Mouse (Mus musculus) CH12.LX (cell line): ENCODE results near the gene Trpv4. TPM values are rescaled to one million over a fixed set of nuclear protein-coding genes. Genes with fewer than 3 reads are reported as not detected.
A peak's percentile ranks its signal among the peaks of the same experiment; 100 is the strongest.

Experiments used
- DNase-seq: peaks from one replicate; pipeline ENCODE4 v3.0.0-alpha.2; 2013; ENCODE audit errors: extremely low read depth
- H3K27ac ChIP-seq: 2 replicates; pipeline ENCODE4 v1.5.1; 2012; ENCODE audit warnings: low read depth, mild to moderate bottlenecking, control low read depth, moderate library complexity; ENCODE audit not compliant: insufficient read depth
- H3K27me3 ChIP-seq: replicated peaks from 2 replicates; pipeline ENCODE3; 2012; ENCODE audit warnings: inconsistent platforms
- H3K36me3 ChIP-seq, 2 experiments: replicated peaks in 1 of 2; 2 replicates each; pipeline versions ENCODE3 to v1.6.1; 2012; ENCODE audit warnings: inconsistent platforms in 1 of 2, low read length in 1 of 2, mild to moderate bottlenecking in 1 of 2, mixed read lengths in 1 of 2, moderate library complexity in 1 of 2; ENCODE audit not compliant: control insufficient read depth in 1 of 2, insufficient read depth in 1 of 2
- H3K4me1 ChIP-seq, 2 experiments: 2 replicates each; pipeline ENCODE4 v1.6.1; 2012; ENCODE audit warnings: inconsistent platforms in 1 of 2, moderate library complexity in 1 of 2; ENCODE audit not compliant: insufficient read depth in 2 of 2, control insufficient read depth in 1 of 2
- H3K4me2 ChIP-seq: 2 replicates; pipeline ENCODE4 v1.6.1; 2012; ENCODE audit warnings: low read depth, mild to moderate bottlenecking, control low read depth; ENCODE audit not compliant: poor library complexity, insufficient read depth, severe bottlenecking
- H3K4me3 ChIP-seq, 3 experiments: fragments of 150-350 bp in 1 of 3; sonication (generic) in 1 of 3; replicated peaks in 1 of 3; 2 replicates each; pipeline versions ENCODE3 to v1.5.1; 2011 to 2012; ENCODE audit warnings: low read depth in 2 of 3, low read length in 2 of 3, mild to moderate bottlenecking in 2 of 3, moderate library complexity in 2 of 3, control low read depth in 1 of 3, improper control_type of control experiment in 1 of 3, inconsistent platforms in 1 of 3, mixed read lengths in 1 of 3; ENCODE audit not compliant: poor library complexity in 1 of 3
- H3K79me2 ChIP-seq: replicated peaks from 2 replicates; pipeline ENCODE4 v1.6.1; 2012; ENCODE audit warnings: mild to moderate bottlenecking, moderate library complexity; ENCODE audit not compliant: control insufficient read depth, poor library complexity, insufficient read depth, severe bottlenecking; ENCODE audit errors: extremely low read depth
- H3K9ac ChIP-seq: 2 replicates; pipeline ENCODE4 v1.6.1; 2012; ENCODE audit warnings: low read depth, mild to moderate bottlenecking, control low read depth, moderate library complexity; ENCODE audit not compliant: insufficient read depth
- H3K9me3 ChIP-seq: replicated peaks from 2 replicates; pipeline ENCODE3; 2012; ENCODE audit warnings: low read length, inconsistent platforms, mixed read lengths
- CHD1 ChIP-seq: IDR thresholded peaks from 2 replicates; pipeline ENCODE4 v1.6.1; 2012; ENCODE audit warnings: low read depth, low read length, improper control_type of control experiment, inconsistent platforms
- CHD2 ChIP-seq: IDR thresholded peaks from 2 replicates; pipeline ENCODE4 v1.6.1; 2011; ENCODE audit warnings: low read length, improper control_type of control experiment
- CTCF ChIP-seq, 2 experiments: IDR thresholded peaks in 1 of 2; conservative IDR thresholded peaks in 1 of 2; 2 replicates each; pipeline ENCODE4 v1.5.1; 2011 to 2012; ENCODE audit warnings: low read depth in 2 of 2, low read length in 2 of 2, improper control_type of control experiment in 1 of 2, inconsistent platforms in 1 of 2, mild to moderate bottlenecking in 1 of 2, moderate library complexity in 1 of 2
- E2F4 ChIP-seq: IDR thresholded peaks from 2 replicates; pipeline ENCODE4 v1.6.1; 2011; ENCODE audit warnings: low read depth, low read length, improper control_type of control experiment; ENCODE audit not compliant: insufficient replicate concordance
- EP300 ChIP-seq: IDR thresholded peaks from 2 replicates; pipeline ENCODE4 v1.6.1; 2011; ENCODE audit warnings: low read length, improper control_type of control experiment
- GABPA ChIP-seq: IDR thresholded peaks from 2 replicates; pipeline ENCODE4 v1.6.1; 2012; ENCODE audit warnings: low read depth, low read length, improper control_type of control experiment, inconsistent platforms; ENCODE audit not compliant: insufficient replicate concordance
- JUN ChIP-seq: IDR thresholded peaks from 2 replicates; pipeline ENCODE4 v1.6.1; 2011; ENCODE audit warnings: low read depth, mild to moderate bottlenecking, low read length, improper control_type of control experiment, moderate library complexity; ENCODE audit not compliant: insufficient read depth
- KAT2A ChIP-seq: IDR thresholded peaks from 2 replicates; pipeline ENCODE4 v1.6.1; 2012; ENCODE audit warnings: low read length, improper control_type of control experiment, inconsistent platforms; ENCODE audit not compliant: insufficient replicate concordance
- MAFK ChIP-seq: IDR thresholded peaks from 2 replicates; pipeline ENCODE4 v1.6.1; 2011; ENCODE audit warnings: low read length, improper control_type of control experiment; ENCODE audit not compliant: insufficient replicate concordance
- MAZ ChIP-seq: IDR thresholded peaks from 2 replicates; pipeline ENCODE4 v1.6.1; 2012; ENCODE audit warnings: low read depth, mild to moderate bottlenecking, inconsistent platforms, low read length, improper control_type of control experiment, moderate library complexity
- MEF2A ChIP-seq: IDR thresholded peaks from 2 replicates; pipeline ENCODE4 v1.6.1; 2014; ENCODE audit warnings: low read depth, mild to moderate bottlenecking, inconsistent platforms, low read length, improper control_type of control experiment, borderline replicate concordance
- MYC ChIP-seq: IDR thresholded peaks from 2 replicates; pipeline ENCODE4 v1.6.1; 2011; ENCODE audit warnings: low read depth, mild to moderate bottlenecking, improper control_type of control experiment, low read length
- NELFE ChIP-seq: IDR thresholded peaks from 2 replicates; pipeline ENCODE4 v1.6.1; 2011; ENCODE audit warnings: low read depth, low read length, improper control_type of control experiment
- POLR2AphosphoS2 ChIP-seq: IDR thresholded peaks from 2 replicates; pipeline ENCODE4 v1.6.1; 2011; ENCODE audit warnings: low read depth, low read length, improper control_type of control experiment
- RAD21 ChIP-seq: IDR thresholded peaks from 2 replicates; pipeline ENCODE4 v1.6.1; 2011; ENCODE audit warnings: low read depth, mild to moderate bottlenecking, low read length, improper control_type of control experiment, moderate library complexity
- RCOR1 ChIP-seq: conservative IDR thresholded peaks from 2 replicates; pipeline ENCODE4 v1.6.1; 2012; ENCODE audit warnings: low read depth, mild to moderate bottlenecking, inconsistent platforms, low read length, improper control_type of control experiment
- SMC3 ChIP-seq: IDR thresholded peaks from 2 replicates; pipeline ENCODE4 v1.6.1; 2011; ENCODE audit warnings: low read depth, low read length, improper control_type of control experiment
- TBP ChIP-seq: conservative IDR thresholded peaks from 2 replicates; pipeline ENCODE4 v1.6.1; 2011; ENCODE audit warnings: low read depth, low read length, improper control_type of control experiment
- TCF12 ChIP-seq: IDR thresholded peaks from 2 replicates; pipeline ENCODE4 v1.6.1; 2014; ENCODE audit warnings: low read depth, mild to moderate bottlenecking, inconsistent platforms, low read length, improper control_type of control experiment
- USF1 ChIP-seq: IDR thresholded peaks from 2 replicates; pipeline ENCODE4 v1.6.1; 2014; ENCODE audit warnings: low read depth, mild to moderate bottlenecking, inconsistent platforms, low read length, improper control_type of control experiment
- USF2 ChIP-seq: conservative IDR thresholded peaks from 2 replicates; pipeline ENCODE4 v1.6.1; 2011; ENCODE audit warnings: low read depth, low read length, improper control_type of control experiment
- ZC3H11A ChIP-seq: IDR thresholded peaks from 2 replicates; pipeline ENCODE4 v1.6.1; 2012; ENCODE audit warnings: low read depth, mild to moderate bottlenecking, inconsistent platforms, low read length, improper control_type of control experiment
- ZMIZ1 ChIP-seq: IDR thresholded peaks from 2 replicates; pipeline ENCODE4 v1.6.1; 2012; ENCODE audit warnings: low read depth, mild to moderate bottlenecking, inconsistent platforms, low read length, improper control_type of control experiment
- dilution Hi-C: fragments of 300-500 bp; cut with MboI; formaldehyde crosslinking; loops from 2 replicates; pipeline ENCODE4 v1.14.3; 2020; ENCODE audit warnings: low sequenced_read_pairs; ENCODE audit not compliant: extremely low pct_unique_long_range_greater_than_20kb, extremely low pct_ligation_motif_present
- in situ Hi-C: fragments of 300-500 bp; cut with MboI; formaldehyde crosslinking; loops from 3 replicates; pipeline ENCODE4 v1.14.3; 2019; ENCODE audit warnings: low sequenced_read_pairs, low pct_ligation_motif_present, low pct_unique_long_range_greater_than_20kb, mixed read lengths
- polyA plus RNA-seq: library from polyadenylated mRNA; unstranded; fragments of >175 nt; gene quantifications from 2 replicates; pipeline ENCODE4 v1.2.1, GENCODE M21; 2012; ENCODE audit warnings: low read depth; ENCODE audit not compliant: insufficient read length
- total RNA-seq, 2 experiments: library from RNA; depleted of rRNA; stranded (reverse); fragments of 300-350 nt in 1 of 2; fragments of >200 nt in 1 of 2; gene quantifications; 2 replicates each; pipeline ENCODE4 v1.2.3; 2012 to 2014

The Trpv4 gene
- total and polyA plus RNA-seq, 3 experiments, result 0.24 TPM; not detected in 2

DNA sequence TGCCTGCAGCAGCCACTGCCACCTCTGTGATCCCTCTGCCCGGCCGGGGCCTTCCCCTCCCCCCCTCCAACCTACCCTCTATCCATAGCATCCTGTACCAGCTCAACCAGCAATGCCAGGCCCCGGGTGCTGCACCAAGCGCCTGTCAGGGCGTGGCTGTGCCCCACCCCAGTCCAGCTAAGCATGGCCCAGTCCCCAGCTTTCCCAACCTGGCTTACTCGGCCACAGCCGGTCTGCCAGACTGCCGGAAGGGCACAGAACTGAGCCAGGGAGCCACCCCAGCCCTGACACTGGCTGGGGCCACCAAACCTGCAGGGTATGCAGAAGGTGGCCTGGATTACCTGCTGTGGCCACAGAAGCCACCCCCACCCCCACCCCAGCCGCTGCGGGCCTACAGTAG lies 47.0 kb downstream of the Trpv4 start:
- peak overlapping the region; percentile 26 for H3K4me2 ChIP-seq
- dilution Hi-C loops (no loop called here), in situ Hi-C loops (loop anchor here (10.0 kb wide), 2 partner anchors 126 to 296 kb away; no protein-coding TSS in a partner anchor)
- TF ChIP-seq USF2 (no peak), MAFK (no peak), KAT2A (no peak), POLR2AphosphoS2 (no peak), GABPA (no peak), ZMIZ1 (no peak), TBP (no peak), NELFE (no peak), EP300 (no peak), MYC (no peak), TCF12 (no peak), SMC3 (no peak), CHD1 (no peak), JUN (no peak), USF1 (no peak), MAZ (no peak)
- no peak overlapping the region for H3K9ac ChIP-seq
- peaks cover 12 to 24% of the 10 kb centered on the region in 2 experiments for H3K4me1 ChIP-seq
- H3K4me3 ChIP-seq, result peak overlapping the region in 2 of 3 experiments; percentile 6 to 35
- H3K27me3 ChIP-seq, result peaks cover 71% of the 10 kb centered on the region
- no peak overlapping the region for H3K27ac ChIP-seq
- no peak for DNase-seq
- no peaks in the 10 kb centered on the region for H3K36me3 ChIP-seq
- H3K9me3 ChIP-seq, result no peaks in the 10 kb centered on the region
- no peaks in the 10 kb centered on the region for H3K79me2 ChIP-seq

GRCm38 (mm10) chr5:114608516-114608915 lies 49.7 kb downstream of the Trpv4 start:
- Histone ChIP-seq H3K27ac (no peak overlapping the region), H3K27me3 (peaks cover 54% of the 10 kb centered on the region), H3K4me1 (peaks cover 16 to 41% of the 10 kb centered on the region in 2 experiments)
- dilution Hi-C loops (no loop called here), in situ Hi-C loops (no loop called here)
- DNase-seq, result peak; percentile 44
- TF ChIP-seq E2F4 (no peak), NELFE (peak; percentile 58; the same call in 1 of the 2 replicates), RAD21 (peak; percentile 56), RCOR1 (no peak), CTCF (conservative IDR thresholded peaks at IDR 0.05 in 1 of 2, IDR thresholded peaks at IDR 0.05 in 1 of 2; ENCODE audit: low read depth in 2 of 2, low read length in 2 of 2) (peak; percentile 65 to 99), CHD2 (no peak), MEF2A (no peak), SMC3 (peak; percentile 67), ZC3H11A (no peak), TBP (no peak)
- TF ChIP-seq, all 38 proteins: peak for 4
- H3K79me2 ChIP-seq, result no peaks in the 10 kb centered on the region
- H3K36me3 ChIP-seq, result no peaks in the 10 kb centered on the region
- no peak overlapping the region for H3K9ac ChIP-seq
- no peaks in the 10 kb centered on the region for H3K9me3 ChIP-seq
- no peak overlapping the region for H3K4me2 ChIP-seq
- no peak overlapping the region for H3K4me3 ChIP-seq
